Mouse (Mus musculus) 3T3-L1 (cell line): ENCODE results near the gene Chd6.

ENCODE experiments used
- DNase-seq: peaks from one replicate; pipeline ENCODE4 v3.0.0-alpha.2; 2015; ENCODE audit warnings: low read depth, low spot score

The Chd6 gene

GRCm38 (mm10) chr2:160932981-160933380, 175.9 kb downstream of the Chd6 start:
- DNase-seq = no peak

- peak; percentile 51 for DNase-seq
These were observed 176.6 kb downstream of the Chd6 start for GRCm38 (mm10) chr2:160932325-160932724.

- DNase-seq = no peak
These were observed 177.5 kb downstream of the Chd6 start for GRCm38 (mm10) chr2:160931378-160931777.

- DNase-seq = no peak
These were observed 183.7 kb downstream of the Chd6 start for GRCm38 (mm10) chr2:160925203-160925602.

- DNase-seq = no peak
These were observed 187.6 kb downstream of the Chd6 start for GRCm38 (mm10) chr2:160921285-160921684.

GRCm38 (mm10) chr2:160918930-160919215, 190.0 kb downstream of the Chd6 start:
- DNase-seq = no peak

- no peak for DNase-seq
These were observed 190.5 kb downstream of the Chd6 start for GRCm38 (mm10) chr2:160918154-160918929.

GRCm38 (mm10) chr2:160917313-160917712, 191.6 kb downstream of the Chd6 start:
- DNase-seq = peak; percentile 40

GRCm38 (mm10) chr2:160916714-160917113, 192.2 kb downstream of the Chd6 start:
- no peak for DNase-seq

GRCm38 (mm10) chr2:160915821-160916610, 192.9 kb downstream of the Chd6 start:
- no peak for DNase-seq

- no peak for DNase-seq
These were observed 194.2 kb downstream of the Chd6 start for GRCm38 (mm10) chr2:160914656-160915055.

- DNase-seq = no peak
These were observed 196.6 kb downstream of the Chd6 start, which contains the start of gene Emilin3 for GRCm38 (mm10) chr2:160912231-160912671. TSS of gene Emilin3 (minus strand) at chr2:160912328.

GRCm38 (mm10) chr2:160911558-160912201, 197.2 kb downstream of the Chd6 start:
- DNase-seq = no peak

GRCm38 (mm10) chr2:160910633-160911032, 198.2 kb downstream of the Chd6 start:
- DNase-seq = no peak

GRCm38 (mm10) chr2:160908607-160909006, 200.3 kb downstream of the Chd6 start:
- DNase-seq = no peak

GRCm38 (mm10) chr2:160906101-160906500, 202.8 kb downstream of the Chd6 start:
- no peak for DNase-seq

GRCm38 (mm10) chr2:160905301-160905700, 203.6 kb downstream of the Chd6 start:
- DNase-seq = no peak

GRCm38 (mm10) chr2:160901656-160902412, 207.0 kb downstream of the Chd6 start:
- no peak for DNase-seq
